20 mouse cellular contexts compared by ENCODE assay signal in the genomic region with DNA sequence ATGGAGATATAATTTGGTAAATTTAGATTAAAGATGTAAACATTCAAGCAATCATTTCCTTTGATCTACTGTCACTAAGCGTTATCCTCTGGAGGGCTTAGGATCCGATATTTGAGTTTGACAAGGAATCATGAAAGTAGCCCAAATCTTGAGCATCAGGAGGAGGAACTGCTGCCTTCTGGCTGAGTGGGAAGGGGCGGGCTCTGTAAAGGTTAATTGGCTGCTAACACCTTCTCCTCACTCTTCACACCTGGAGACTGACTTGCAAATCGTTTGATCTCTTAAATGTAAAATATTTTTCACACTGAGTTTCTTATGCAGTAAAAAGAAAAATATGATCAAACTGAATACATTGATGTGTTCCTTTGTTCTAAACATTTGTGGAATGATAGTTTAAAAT.
"Had no signal": no experiment of that assay in that cellular context is flagged by ENCODE, and none has a peak within 500 bp of the region (broad histone marks: within the 10 kb centered on the region; RNA-seq: fewer than 3 reads in every experiment).

No protein-coding gene starts in this region.

- H3K9me3 ChIP-seq: liver, embryonic 13.5 days; liver, embryonic 15.5 days; lung, embryonic 15.5 days; midbrain, embryonic 10.5 days; neural tube, embryonic 13.5 days; neural tube, embryonic 15.5 days had no signal

- H3K27me3 ChIP-seq: liver, embryonic 13.5 days; liver, embryonic 15.5 days; lung, embryonic 15.5 days; neural tube, embryonic 13.5 days; neural tube, embryonic 15.5 days had no signal

- H3K36me3 ChIP-seq: liver, embryonic 13.5 days; liver, embryonic 15.5 days; lung, embryonic 15.5 days; midbrain, embryonic 10.5 days; neural tube, embryonic 13.5 days; neural tube, embryonic 15.5 days had no signal

- DNase-seq: liver, embryonic 13.5 days; liver, postnatal 0 days; lung, adult 2 months; lung, postnatal 4 days; retina, postnatal 1 day; right cerebral cortex, adult 18-20 months; right cerebral cortex, postnatal 25 days; right cerebral cortex, postnatal 4 days; spleen, adult 18-20 months; thymus, adult 18-20 months; thymus, postnatal 14 days; thymus, postnatal 36 days had no signal

- H3K4me2 ChIP-seq: liver, embryonic 13.5 days; liver, embryonic 15.5 days; lung, embryonic 15.5 days; neural tube, embryonic 13.5 days; neural tube, embryonic 15.5 days had no signal

- H3K4me3 ChIP-seq: liver, embryonic 13.5 days; liver, embryonic 15.5 days; lung, embryonic 15.5 days; midbrain, embryonic 10.5 days; myocyte; neural tube, embryonic 13.5 days; neural tube, embryonic 15.5 days had no signal

- H3K27ac ChIP-seq: liver, embryonic 13.5 days; liver, embryonic 15.5 days; lung, embryonic 15.5 days; midbrain, embryonic 10.5 days; neural tube, embryonic 13.5 days; neural tube, embryonic 15.5 days had no signal

- H3K9ac ChIP-seq: liver, embryonic 13.5 days; liver, embryonic 15.5 days; liver, postnatal 0 days; lung, embryonic 15.5 days; neural tube, embryonic 13.5 days; neural tube, embryonic 15.5 days had no signal

- H3K4me1 ChIP-seq: liver, embryonic 13.5 days; liver, embryonic 15.5 days; lung, embryonic 15.5 days; midbrain, embryonic 10.5 days; neural tube, embryonic 15.5 days had no signal

- ATAC-seq: liver, postnatal 0 days; lung, postnatal 0 days; midbrain, embryonic 16.5 days had no signal
